Mouse (Mus musculus): ENCODE data around the gene Myl6.
A peak's percentile ranks its signal among the peaks of the same experiment; 100 is the strongest.
"Not testable (repeated sequence)": the region's sequence is repeated elsewhere in the genome, so short reads cannot be mapped to it uniquely, and the experiment has no call there.

Myl6 gene

DNA sequence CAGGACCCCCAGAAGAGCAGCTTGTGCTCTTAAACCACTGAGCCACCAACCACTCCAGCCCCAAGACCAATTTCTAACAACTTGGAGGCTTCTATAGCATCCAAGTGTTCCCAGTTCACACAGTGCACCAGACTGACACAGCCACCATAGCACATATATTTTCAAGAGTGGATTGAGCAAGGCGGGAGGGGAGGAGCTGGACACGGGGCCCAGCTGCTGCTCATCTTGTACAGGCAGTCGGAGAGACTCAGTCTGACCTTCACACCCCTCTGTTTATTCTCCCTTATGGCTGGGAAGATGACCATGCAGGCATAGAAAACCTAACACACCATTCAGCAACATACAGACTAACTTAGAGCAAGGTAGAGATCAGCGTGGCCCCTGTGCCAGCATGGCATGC, 15.9 kb upstream of the Myl6 start:
- DNase-seq (ENCODE audit: low read depth, low spot score) = no peak

DNA sequence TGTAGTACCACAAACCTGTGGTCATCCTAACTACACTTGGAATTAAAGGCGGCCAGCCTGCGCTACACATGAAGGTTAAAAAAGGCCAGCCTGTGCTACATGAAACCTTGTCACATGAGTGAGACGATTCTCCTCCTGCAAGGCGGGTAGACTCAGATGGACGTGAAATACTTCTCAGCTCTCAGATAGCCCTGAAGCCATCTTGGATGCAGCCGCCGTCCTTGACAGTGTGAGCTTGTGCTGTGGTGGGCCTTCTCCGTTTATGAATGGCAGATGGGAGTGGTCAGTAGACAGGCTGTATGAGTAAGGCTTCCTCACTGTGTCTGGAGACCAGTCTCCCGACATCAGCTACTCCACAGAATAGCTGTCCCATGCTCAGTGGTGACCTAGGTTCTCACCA, 15.3 kb upstream of the Myl6 start:
- DNase-seq (ENCODE audit: low read depth, low spot score) = no peak

DNA sequence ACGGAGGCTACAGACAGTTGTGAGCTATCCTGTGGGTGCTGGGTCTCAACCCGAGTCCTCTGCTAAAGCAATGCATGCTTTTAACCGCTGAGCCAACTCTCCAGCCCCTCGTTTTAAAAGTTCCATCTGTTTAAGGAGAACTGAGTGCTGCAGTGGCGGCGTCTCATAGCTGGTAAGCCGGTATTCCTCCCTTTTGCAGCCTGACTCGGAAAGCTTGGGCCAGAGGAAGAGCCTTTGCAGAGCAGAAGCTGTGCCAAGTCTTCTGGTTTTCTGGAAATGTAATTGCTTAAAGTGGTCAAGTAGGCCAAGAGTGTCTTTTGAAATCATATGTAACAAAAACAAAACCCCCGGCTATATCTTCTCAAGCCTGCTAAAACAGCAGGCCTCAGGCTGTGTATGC, 14.3 kb upstream of the Myl6 start:
- no peak for DNase-seq (ENCODE audit: low read depth, low spot score)

DNA sequence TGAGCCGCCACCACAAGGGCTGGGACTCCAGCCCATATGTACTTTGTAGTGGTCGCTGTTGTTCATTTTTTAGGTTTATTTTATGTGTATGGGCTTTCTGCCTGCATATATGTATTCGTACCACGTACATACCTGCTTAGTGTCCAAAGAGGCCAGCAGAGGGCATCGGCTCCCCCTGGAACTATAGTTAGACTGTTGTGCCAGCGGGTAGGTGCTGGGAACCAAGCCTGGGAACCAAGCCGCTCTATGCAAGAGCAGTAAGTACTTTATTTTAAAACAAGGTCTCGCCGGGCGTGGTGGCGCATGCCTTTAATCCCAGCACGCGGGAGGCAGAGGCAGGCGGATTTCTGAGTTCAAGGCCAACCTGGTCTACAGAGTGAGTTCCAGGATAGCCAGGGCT, 12.0 kb upstream of the Myl6 start:
- DNase-seq (ENCODE audit: low read depth, low spot score) = peak; percentile 52

DNA sequence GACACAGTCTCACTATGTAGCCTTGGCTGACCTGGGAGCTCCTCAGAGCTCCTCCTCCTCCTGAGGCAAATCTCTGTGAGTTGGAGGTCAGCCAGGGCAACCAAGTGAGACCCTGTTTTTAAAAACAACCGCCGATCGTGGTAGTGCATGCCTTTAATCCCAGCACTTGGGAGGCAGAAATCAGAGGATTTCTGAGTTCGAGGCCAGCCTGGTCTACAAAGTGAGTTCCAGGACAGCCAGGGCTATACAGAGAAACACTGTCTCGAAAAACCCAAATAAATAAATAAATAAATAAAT, 11.4 kb upstream of the Myl6 start:
- DNase-seq (ENCODE audit: low read depth, low spot score) = not testable (repeated sequence)

DNA sequence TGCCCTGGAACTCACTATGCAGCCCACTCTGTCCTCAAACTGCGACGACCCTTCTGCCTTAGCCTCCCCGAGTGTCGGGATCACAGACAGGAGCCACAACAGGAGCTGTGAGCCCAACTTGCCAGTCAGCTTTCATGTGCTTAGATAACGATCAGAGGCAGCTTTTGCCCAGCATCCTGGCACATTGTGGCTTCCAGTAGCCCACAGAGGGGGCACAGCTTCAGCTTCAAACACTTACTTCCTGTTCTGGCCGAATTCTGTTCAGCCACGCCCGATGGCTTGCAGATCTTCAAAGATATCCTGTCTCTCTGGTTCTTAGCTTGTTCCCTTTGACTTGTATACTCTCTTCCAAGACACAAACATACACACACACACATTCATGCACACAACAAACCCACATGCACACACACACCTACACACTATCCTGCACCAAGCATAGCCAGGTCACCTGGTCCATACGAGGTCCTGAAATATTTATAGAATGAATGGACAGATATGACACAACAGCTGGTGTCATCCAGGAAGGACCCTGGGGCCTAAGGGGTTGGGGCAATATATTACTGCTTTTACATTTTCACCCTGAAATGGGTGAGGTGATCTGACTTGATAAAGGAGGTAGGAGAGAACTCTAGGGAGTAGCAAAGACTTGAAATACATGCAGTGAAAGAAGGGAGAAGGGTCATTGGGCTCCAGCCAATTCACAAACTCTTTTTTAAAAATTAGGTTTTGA, 10.9 kb upstream of the Myl6 start:
- DNase-seq (ENCODE audit: low read depth, low spot score) = no peak

DNA sequence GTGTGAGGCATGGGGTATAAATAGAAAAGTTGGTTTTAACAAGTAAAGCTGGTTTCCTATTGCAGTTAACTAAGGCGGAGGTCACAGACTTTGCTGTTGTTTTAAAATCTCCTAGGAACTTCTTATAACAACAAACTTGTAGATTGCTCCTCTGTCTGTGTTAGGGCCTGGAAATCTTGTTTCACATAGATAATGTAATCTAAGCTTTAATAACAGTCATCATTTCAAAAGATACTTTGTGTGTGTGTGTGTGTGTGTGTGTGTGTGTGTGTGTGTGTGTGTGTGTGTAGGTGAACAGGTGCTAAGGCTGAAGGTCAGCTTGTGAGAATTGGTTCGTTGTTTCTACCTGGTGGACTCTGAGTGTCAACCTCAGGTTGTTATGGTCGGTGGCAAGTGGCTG, 10.1 kb upstream of the Myl6 start:
- DNase-seq (ENCODE audit: low read depth, low spot score) = no peak

DNA sequence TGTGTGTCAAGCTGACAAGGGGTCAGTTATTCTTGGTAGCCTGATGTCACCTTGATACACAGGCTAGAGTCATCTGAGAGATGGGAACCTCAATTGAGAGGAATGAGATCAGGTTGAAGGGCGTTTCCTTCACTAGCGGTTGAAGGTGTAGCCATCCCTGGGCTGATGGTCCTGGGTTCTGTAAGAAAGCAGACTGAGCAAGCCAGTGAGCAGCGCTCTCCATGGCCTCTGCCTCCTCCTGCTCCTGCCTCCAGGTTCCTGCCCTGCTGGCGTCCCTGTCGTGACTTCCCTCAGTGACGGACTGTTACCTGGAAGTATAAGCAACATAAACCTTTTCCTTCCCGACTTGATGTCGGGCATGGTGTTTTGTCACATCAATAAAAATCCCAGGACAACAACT, 9.6 kb upstream of the Myl6 start:
- no peak for DNase-seq (ENCODE audit: low read depth, low spot score)

DNA sequence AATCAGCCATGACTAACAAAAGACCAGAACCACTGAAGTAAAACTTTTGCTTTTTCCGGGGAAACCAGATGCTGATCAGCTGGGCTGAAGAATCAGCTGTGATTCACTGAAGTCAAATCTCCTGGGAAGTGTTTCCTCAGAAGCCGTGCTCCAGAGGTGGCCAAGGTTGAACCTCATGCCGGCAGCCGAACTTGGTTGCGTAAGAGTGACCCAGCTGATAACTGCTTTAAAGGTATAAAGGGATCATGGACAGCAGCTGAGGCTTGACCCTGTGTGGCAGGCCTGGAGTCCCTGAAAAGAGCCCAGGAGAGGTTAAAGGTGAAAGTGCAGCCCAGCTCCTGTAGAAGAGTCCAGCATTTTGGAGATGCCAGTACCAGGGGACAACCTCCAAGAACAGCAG, 8.4 kb upstream of the Myl6 start:
- DNase-seq (ENCODE audit: low read depth, low spot score) = no peak

DNA sequence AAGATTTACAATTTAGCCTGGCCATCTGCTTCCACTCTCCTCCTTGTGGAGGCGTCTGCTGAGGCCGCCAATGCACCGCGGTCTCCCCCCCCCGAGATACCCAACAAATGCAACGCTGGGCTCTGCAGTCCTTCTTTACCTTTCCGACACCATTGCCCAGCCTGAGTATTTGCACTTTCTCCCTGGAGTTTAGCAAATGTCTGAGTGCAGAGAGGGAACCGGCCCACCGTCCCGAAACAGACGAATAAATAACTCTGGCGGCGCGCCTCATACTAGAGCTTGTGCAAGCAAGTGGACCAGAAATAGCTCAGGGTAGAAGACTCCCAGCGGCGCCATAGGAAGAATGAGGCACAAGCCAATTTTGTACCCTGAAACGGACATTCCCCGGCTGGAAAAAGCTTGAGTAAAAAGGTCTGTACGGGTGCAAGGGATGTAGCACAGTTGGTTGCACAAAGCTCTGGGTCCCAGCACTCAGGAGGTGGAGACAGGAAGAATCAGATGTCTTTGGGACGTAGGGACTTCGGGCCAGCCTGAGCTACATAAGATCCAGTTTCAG, 5.2 kb upstream of the Myl6 start:
- DNase-seq (ENCODE audit: low read depth, low spot score) = peak; percentile 55

DNA sequence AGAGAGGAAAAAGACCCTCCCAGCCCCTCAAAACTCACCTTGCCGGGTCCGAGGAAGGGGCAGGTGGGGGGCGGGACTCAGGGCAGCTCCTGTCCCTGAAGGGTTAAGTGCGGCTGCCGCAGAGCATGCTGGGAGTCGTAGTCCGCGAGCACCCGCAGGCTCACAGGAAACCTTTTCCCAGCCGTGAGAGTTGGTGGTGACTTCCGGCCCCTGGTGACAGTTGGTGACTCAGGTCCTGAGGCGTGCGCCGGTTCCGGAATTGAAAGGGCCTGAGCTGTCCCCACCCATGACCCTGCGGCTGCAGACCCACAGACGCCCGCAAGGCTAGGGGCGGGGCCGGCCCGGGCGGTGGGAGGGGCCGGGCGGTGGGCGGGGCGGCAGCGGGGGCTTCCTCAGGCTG, 4.6 kb upstream of the Myl6 start, which contains the start of gene Myl6b:
Gene Myl6b, minus strand, starts transcription at position 96 of the 400 bp plus-strand sequence.
- peak; percentile 99 for DNase-seq (ENCODE audit: low read depth, low spot score)

DNA sequence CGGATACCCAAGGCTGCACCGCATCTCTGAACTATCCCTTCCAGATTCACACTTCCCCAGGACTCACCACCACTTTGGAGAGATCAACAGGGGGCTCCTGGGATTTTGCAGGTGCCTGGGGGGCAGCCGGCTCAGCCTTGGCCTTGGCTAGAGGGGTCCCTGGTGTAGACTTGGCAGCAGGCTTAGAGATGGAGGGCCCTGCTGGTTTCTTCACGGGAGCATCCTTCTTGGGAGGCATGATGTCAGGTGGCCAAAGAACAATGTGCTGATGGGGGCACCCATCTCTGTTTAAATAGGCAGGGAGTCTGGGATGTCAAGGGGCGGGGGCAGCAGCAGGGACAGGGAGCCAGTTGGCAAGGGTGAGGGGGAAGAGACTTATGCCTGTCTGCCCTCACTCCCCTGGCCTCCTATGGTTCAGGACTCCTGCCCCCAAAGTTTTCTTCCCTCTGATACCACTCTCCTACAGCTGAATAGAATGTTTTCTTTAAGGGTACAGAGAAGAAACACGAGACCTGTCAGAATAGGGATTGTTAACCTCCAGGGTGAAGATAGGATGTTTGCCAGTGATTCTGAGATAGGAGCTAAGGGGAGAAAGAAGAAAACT, 3.3 kb upstream of the Myl6 start:
- DNase-seq (ENCODE audit: low read depth, low spot score) = no peak

DNA sequence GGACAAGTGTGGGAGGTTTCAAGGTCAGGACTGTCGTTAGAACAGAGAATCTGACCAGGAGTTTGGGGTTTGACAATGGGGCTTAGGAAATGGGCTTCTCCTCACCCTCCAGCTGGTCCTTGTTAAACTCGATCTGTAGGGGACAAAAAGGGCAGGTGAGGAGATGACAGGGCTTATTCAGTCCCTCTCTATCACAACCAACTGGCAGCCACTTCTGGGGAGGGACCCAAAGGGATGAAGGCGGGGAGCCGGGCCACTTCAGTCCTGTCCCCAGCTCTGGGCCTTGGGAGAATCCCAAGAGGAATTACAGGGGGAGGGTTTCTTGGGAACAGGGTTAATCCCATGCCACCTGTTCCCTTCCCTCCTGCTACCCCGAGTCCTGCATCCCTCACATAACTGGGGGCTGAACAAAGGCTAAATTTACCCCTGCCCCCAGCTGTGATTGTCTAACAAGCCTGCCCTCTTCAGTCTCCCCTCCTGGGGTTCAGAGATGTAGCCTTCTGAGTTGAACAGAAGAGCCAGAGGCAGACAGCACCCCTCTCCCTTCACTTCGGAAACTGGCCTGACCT, 2.6 kb upstream of the Myl6 start:
- DNase-seq (ENCODE audit: low read depth, low spot score) = no peak

DNA sequence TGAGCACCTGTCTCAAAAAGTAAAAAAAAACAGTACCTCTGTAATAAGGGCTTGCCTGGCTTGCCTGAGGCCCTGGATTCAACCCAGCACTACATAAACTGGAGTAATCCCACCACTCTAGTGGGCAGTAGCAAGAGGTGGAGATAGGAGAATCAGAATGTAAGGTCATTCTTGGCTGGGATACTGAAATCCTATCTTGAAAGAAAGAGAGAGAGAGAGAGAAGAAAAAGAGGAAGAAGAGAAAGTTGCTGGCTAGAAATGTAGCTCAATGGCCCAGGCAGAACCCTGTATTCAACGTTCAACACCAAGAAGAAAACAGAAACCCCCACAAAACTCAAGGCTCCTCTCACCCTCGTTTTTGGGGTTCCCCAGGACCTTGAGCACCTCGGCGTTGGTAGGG, 2.0 kb upstream of the Myl6 start:
- no peak for DNase-seq (ENCODE audit: low read depth, low spot score)

DNA sequence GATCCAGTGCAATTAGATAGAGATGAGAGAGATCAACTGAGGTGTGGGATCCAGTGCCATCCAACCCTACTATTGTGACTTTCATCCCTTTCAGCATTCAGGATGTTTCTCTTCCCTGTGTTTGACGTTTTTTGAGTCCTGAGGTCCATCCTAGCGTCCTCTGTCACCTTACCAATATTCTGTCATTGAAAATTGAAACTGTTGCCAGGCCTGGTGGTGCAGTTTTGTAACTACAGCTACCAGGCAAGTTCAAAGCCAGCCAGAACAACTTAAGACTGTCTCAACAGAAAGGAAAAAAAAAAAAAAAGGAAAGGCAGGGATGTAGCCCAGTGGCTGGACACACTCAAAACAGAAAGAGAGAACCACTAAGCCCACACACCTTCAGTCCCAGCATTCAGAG, 1.3 kb upstream of the Myl6 start:
- no peak for DNase-seq (ENCODE audit: low read depth, low spot score)

DNA sequence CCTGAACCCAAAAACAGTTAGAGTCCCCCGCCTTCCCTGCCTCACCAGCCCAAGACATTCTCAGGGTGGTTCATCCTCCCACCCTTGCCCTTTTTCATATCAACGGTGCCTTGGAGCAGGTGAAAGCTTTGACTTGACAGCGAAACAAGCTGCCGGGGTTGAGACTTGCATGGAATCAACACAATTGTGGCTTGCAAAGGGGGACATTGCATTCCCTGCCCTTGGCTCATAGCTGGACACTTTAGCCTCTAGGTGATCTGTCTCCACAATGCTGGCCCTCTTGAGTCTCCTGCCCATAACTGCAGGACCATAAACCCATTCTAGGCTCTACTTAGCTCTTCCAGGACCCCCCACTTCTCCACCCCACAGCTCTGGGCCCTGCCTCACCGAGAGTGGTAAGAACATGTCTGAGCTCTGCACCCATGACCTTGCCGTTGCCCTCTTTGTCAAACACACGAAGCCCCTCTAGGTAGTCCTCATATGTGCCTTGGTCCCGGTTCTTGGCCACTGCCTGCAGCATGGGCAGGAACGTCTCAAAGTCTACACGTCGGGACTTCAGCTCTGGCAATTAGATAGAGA, 811 bp upstream of the Myl6 start:
- no peak for DNase-seq (ENCODE audit: low read depth, low spot score)

DNA sequence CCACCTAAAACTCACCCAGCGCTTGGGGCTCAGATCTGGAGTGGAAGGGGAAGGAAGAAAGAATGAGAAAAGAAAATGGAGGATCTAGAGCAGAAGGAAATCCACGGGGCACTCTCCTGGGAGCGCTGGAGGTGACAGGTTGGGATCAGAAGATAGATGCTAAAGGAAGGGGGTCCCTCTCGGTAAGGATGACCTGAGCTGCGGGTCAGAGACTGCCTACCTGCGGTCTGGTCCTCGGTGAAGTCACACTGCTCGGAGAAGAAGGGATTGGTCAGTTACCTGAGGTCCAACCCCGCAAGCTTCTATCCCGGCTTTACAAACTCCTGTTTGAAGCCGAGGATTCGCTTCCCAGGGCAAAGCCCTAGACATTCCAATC, 638 bp downstream of the Myl6 start:
- DNase-seq (ENCODE audit: low read depth, low spot score) = no peak

DNA sequence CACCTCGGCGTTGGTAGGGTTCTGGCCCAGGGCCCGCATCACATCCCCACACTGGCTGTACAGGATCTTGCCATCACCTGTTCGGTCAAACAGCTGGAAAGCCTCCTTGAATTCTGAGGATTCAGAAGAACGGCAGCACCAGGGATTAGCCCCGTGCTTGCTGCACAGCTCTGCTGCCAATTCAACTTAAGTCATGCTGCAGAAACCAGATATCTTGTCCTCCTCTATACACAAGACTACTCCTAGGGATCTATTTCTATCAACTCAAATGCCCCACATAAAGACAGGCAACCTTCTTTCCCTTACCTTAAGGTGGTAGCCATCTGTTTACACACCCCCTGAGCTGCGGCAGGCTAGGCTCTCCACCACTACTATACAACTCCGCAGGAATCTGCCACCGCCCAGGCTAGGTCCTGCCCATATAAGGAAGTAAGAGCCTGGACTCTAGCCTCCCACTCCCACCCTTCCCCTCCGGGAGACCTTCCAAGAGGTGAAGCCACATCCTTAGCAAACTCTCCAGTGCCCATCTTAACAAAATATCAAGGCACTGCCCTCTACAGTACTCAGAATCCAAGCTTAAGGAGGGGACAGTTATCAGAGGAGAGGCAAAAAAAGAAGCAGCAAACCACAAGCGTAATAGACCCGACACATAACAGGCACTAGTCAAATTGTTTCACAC, 1.2 kb downstream of the Myl6 start:
- DNase-seq (ENCODE audit: low read depth, low spot score) = peak; percentile 78

DNA sequence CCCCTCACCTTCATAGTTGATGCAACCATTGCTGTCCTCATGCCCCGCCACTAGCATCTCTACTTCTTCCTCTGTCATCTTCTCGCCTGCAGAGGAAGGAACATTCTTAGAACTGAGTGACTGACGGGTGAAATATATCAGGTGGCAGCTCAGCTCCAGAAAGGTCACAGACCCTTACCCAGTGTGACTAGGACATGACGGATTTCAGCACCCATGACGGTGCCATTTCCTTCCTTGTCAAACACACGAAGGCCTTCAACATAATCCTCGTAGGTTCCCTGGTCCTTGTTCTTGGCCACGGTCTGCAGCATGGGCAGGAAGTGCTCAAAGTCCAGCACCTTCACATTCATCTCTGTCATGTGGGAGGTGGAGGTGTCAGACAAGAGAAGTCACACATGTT, 1.9 kb downstream of the Myl6 start:
- DNase-seq (ENCODE audit: low read depth, low spot score) = not testable (repeated sequence)

DNA sequence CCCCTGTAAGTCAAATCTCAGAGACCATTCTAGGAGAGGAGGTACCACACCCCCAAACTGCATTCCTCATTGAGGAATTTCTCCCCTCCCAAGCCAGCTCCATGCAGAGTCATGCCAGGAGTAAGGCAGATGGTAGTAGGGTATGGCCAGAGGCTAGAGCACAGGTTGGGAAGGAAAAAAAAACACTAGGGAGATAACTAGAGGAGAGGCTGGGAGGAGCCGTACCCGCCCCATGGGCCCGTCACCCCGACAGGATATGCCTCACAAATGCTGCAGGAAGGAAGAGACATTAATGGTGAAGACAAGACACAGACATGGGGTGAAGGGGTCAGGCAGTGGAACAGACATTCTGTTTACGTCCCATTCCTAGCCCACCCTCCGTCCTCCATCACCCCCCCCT, 2.5 kb downstream of the Myl6 start:
- DNase-seq (ENCODE audit: low read depth, low spot score) = peak; percentile 64

DNA sequence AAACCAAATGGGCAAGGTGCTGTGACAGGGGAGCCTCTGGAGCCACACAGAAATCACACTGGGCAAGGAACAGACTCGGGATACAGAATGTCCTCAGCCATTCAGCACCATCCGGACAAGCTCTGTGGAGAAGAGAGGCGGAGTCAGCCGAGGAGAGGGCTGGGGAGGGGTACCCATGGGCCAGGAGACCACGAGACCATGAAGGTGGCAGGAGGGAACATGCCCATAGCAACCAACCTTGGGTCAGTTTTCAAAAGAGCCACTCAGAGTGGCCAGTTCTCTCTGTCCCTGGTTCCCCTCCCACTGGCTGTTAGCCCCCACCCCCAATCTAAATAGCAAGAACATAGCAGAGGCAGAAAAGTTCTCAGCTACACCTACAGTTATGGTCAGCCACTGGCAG, 3.0 kb downstream of the Myl6 start:
- DNase-seq (ENCODE audit: low read depth, low spot score) = no peak

DNA sequence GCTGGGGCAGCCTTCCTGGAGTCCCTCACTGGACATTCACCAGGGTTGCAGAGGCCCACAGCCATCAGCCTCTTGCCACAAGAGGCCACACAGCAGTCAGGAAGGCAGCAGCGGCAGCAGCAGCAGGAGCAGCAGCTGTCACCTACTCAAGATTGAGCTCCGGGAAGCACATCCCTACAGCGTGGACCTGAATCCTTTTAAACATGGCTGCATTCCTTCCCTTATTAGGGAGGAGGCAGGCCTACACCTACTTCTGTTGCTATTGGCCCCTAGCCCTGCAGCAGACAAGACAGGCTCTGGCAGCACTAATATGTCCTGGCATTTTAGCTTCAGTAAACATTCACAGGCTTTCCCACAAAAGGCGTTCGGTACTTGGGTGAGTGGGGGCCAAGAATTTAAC, 3.7 kb downstream of the Myl6 start:
- DNase-seq (ENCODE audit: low read depth, low spot score) = no peak
